Mouse (Mus musculus) lung, adult 2 months (tissue): ENCODE results near the gene Mprip.

ENCODE experiments used
- CTCF ChIP-seq: fragments of 200-500 bp; IDR thresholded peaks from 2 replicates; pipeline ENCODE4 v1.5.1; 2011; ENCODE audit warnings: mild to moderate bottlenecking, low read length, control low read depth; ENCODE audit not compliant: insufficient read depth
- POLR2A ChIP-seq: fragments of 200-500 bp; IDR thresholded peaks from 2 replicates; pipeline ENCODE4 v1.6.1; 2011; ENCODE audit warnings: low read depth, mild to moderate bottlenecking, control low read depth, low read length, borderline replicate concordance; ENCODE audit errors: extremely low read depth

DNA sequence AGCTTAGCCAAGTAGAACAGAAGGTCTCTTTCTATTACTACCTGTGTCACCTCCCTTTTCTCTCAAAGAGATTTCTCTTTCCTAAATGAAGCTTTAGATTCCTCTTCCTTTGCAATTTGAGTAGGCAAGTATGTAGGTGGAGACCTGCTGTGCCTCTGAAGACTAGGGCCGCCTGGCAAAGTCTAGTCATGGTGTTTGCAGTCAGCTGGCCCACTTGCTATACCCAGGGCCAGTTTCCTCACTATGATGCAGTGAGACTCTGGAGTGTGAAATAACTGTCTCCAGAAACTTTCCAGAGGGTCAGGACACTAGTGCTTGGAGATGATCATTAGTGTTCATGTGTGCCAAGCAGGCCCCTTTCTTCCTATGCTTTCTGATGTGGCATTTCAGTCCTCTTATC, 36.5 kb downstream of the Mprip start:
- TF ChIP-seq POLR2A, result no peak
- no peak for TF ChIP-seq CTCF
